Comparison of ENCODE assay signal across 18 mouse cellular contexts in the genomic region with DNA sequence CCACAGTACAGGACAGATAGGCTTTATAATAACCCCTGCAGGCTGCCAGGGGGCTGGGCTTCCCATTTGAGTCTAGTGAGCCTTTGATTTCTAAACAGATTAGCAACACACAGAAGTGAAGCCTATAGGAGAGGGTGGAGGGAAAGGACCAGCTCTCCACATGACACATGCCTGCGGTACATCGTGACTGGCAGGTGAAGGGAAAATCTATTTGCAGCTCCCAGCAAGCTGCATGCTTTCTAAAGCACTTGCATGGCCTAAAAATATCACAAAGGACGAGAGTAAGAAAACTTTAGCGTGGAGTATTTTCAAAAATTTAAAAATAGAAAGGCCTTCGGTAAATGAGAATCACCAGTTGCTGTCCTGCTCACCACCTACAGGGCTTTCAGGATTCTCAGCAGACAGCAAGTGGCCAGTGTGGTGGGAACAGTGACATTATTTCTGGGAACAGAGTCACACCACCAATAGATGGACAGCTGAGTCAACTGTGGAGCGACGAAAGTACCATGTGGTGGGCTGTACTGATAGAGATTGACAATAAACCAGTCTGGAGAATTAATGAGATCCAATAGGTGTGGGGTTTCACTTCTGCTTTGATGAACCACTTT.
A peak's percentile ranks its signal among the peaks of the same experiment; 100 is the strongest.
DNase-seq lines count a peak whose midpoint lies in the region; ATAC-seq lines count a peak whose summit lies in the region.
"Had no signal": no experiment of that assay in that cellular context is flagged by ENCODE, and none has a peak within 500 bp of the region (broad histone marks: within the 10 kb centered on the region; RNA-seq: fewer than 3 reads in every experiment).

No protein-coding gene starts in this region.

- H3K9ac ChIP-seq in heart, embryonic 13.5 days, result no peak overlapping the region
- H3K9ac ChIP-seq in midbrain, embryonic 16.5 days (ENCODE audit: low read depth, low read length), result no peak overlapping the region
- H3K9ac ChIP-seq: embryonic facial prominence, embryonic 12.5 days; hindbrain, embryonic 14.5 days; lung, embryonic 14.5 days had no signal

- peak; percentile 3 for DNase-seq in gastrocnemius, adult 18-20 months (ENCODE audit: low spot score)
- no peak for DNase-seq in gastrocnemius, postnatal 36 days
- peak; percentile 7 for DNase-seq in retina, postnatal 1 day
- no peak for DNase-seq in retina, embryonic 14.5 days (ENCODE audit: low spot score)
- DNase-seq in adrenal gland, postnatal 4 days (ENCODE audit: low spot score in 2 of 2), result no peak
- DNase-seq in cerebellum, postnatal 4 days (ENCODE audit: low spot score in 2 of 2), result no peak
- DNase-seq: adrenal gland, adult 8-10 months; cerebellum, postnatal 36 days; gastrocnemius, postnatal 10 days; kidney, adult 11 months; kidney, postnatal 25 days; lung, embryonic 14.5 days had no signal

- no peak overlapping the region for H3K4me2 ChIP-seq in heart, embryonic 13.5 days
- no peak overlapping the region for H3K4me2 ChIP-seq in midbrain, embryonic 16.5 days (ENCODE audit: low read length)
- H3K4me2 ChIP-seq: embryonic facial prominence, embryonic 12.5 days; hindbrain, embryonic 14.5 days; lung, embryonic 14.5 days had no signal

- ATAC-seq in heart, embryonic 13.5 days (ENCODE audit: extremely low read depth, insufficient number of reproducible peaks, low FRiP score, low TSS enrichment), result no peak
- ATAC-seq in midbrain, embryonic 16.5 days, result peak; percentile 42; the same call in 1 of the 2 replicates

- no peaks in the 10 kb centered on the region for H3K9me3 ChIP-seq in heart, embryonic 13.5 days
- H3K9me3 ChIP-seq in midbrain, embryonic 16.5 days (replicated peaks; ENCODE audit: control insufficient read depth, low read length, poor library complexity, severe bottlenecking), result no peaks in the 10 kb centered on the region
- H3K9me3 ChIP-seq: embryonic facial prominence, embryonic 12.5 days; forebrain, embryonic 10.5 days had no signal

- H3K27me3 ChIP-seq in heart, embryonic 13.5 days (replicated peaks), result no peaks in the 10 kb centered on the region
- H3K27me3 ChIP-seq in midbrain, embryonic 16.5 days (ENCODE audit: control insufficient read depth, insufficient read depth, low read depth, low read length), result no peaks in the 10 kb centered on the region
- H3K27me3 ChIP-seq: embryonic facial prominence, embryonic 12.5 days had no signal

- H3K36me3 ChIP-seq in heart, embryonic 13.5 days, result no peaks in the 10 kb centered on the region
- H3K36me3 ChIP-seq in midbrain, embryonic 16.5 days (ENCODE audit: control insufficient read depth, insufficient read depth, low read length), result no peaks in the 10 kb centered on the region
- H3K36me3 ChIP-seq: embryonic facial prominence, embryonic 12.5 days; forebrain, embryonic 10.5 days had no signal

- peak overlapping the region; percentile 76 for H3K27ac ChIP-seq in heart, embryonic 13.5 days (replicated peaks)
- no peak overlapping the region for H3K27ac ChIP-seq in midbrain, embryonic 16.5 days (ENCODE audit: low read length)
- H3K27ac ChIP-seq: embryonic facial prominence, embryonic 12.5 days; forebrain, embryonic 10.5 days; hindbrain, embryonic 14.5 days; left cerebral cortex, adult 2 months had no signal

- peaks cover 8% of the 10 kb centered on the region; the same call in 1 of the 2 replicates for H3K4me1 ChIP-seq in heart, embryonic 13.5 days
- no peaks in the 10 kb centered on the region; the same call in 1 of the 2 replicates for H3K4me1 ChIP-seq in midbrain, embryonic 16.5 days (ENCODE audit: control insufficient read depth, insufficient read depth, low read length)
- H3K4me1 ChIP-seq: embryonic facial prominence, embryonic 12.5 days had no signal

- H3K4me3 ChIP-seq in heart, embryonic 13.5 days, result no peak overlapping the region
- no peak overlapping the region for H3K4me3 ChIP-seq in midbrain, embryonic 16.5 days (ENCODE audit: low read depth, low read length)
- H3K4me3 ChIP-seq: embryonic facial prominence, embryonic 12.5 days; forebrain, embryonic 10.5 days; left cerebral cortex, adult 2 months had no signal

- WGBS in heart, embryonic 13.5 days, result 51% methylated on average over 7 of the region's 7 CpGs
- 42% methylated on average over 7 of the region's 7 CpGs for WGBS in midbrain, embryonic 16.5 days

- intact Hi-C loops in gastrocnemius, postnatal 36 days (cut with DNase I), result no loop called here

Comparison
In these comparisons a context has a peak if more than half of its experiments do, and no peak if none do; other contexts are left out.
1. DNase-seq: peak in gastrocnemius, adult 18-20 months (single experiment) and retina, postnatal 1 day (single experiment); none in gastrocnemius, postnatal 36 days (0 of 2), retina, embryonic 14.5 days (single experiment), adrenal gland, postnatal 4 days (0 of 2) and cerebellum, postnatal 4 days (0 of 2).